Mouse (Mus musculus): ENCODE measurements at regions not wholly inside any gene's neighbourhood (a gene's known extent, or its start where the extent isn't known, plus 50 kb on each side); places are given as distances from the start of the nearest gene placed in this dataset.

GRCm38 (mm10) chr15:63036241-63036640 lies 808.7 kb downstream of the Gsdmc2 start:
- peak; percentile 52 for DNase-seq (ENCODE audit: inconsistent ontology term)

GRCm38 (mm10) chr15:63020826-63021225 lies 824.2 kb downstream of the Gsdmc2 start:
- no peak for DNase-seq (ENCODE audit: inconsistent ontology term)

- DNase-seq (ENCODE audit: inconsistent ontology term), result no peak
Observed at GRCm38 (mm10) chr15:63017966-63018365, 827.0 kb downstream of the Gsdmc2 start.

GRCm38 (mm10) chr15:63006471-63007228 lies 838.3 kb downstream of the Gsdmc2 start:
- no peak for DNase-seq (ENCODE audit: inconsistent ontology term)

- no peak for DNase-seq (ENCODE audit: inconsistent ontology term)
Observed at GRCm38 (mm10) chr15:62994691-62995090, 850.3 kb downstream of the Gsdmc2 start.

GRCm38 (mm10) chr15:62986871-62987270 lies 858.1 kb downstream of the Gsdmc2 start:
- no peak for DNase-seq (ENCODE audit: inconsistent ontology term)

GRCm38 (mm10) chr15:62986147-62986546 lies 858.8 kb downstream of the Gsdmc2 start:
- no peak for DNase-seq (ENCODE audit: inconsistent ontology term)

GRCm38 (mm10) chr15:62970566-62970965 lies 874.4 kb downstream of the Gsdmc2 start:
- no peak for DNase-seq (ENCODE audit: inconsistent ontology term)

GRCm38 (mm10) chr15:62962681-62963080 lies 882.3 kb downstream of the Gsdmc2 start:
- no peak for DNase-seq (ENCODE audit: inconsistent ontology term)

- no peak for DNase-seq (ENCODE audit: inconsistent ontology term)
Observed at GRCm38 (mm10) chr15:62960623-62961022, 884.4 kb downstream of the Gsdmc2 start.

GRCm38 (mm10) chr15:62958506-62959330 lies 886.3 kb downstream of the Gsdmc2 start:
- no peak for DNase-seq (ENCODE audit: inconsistent ontology term)

GRCm38 (mm10) chr15:62954889-62955288 lies 890.1 kb downstream of the Gsdmc2 start:
- DNase-seq (ENCODE audit: inconsistent ontology term), result no peak

- no peak for DNase-seq (ENCODE audit: inconsistent ontology term)
Observed at GRCm38 (mm10) chr15:62954322-62954820, 890.6 kb downstream of the Gsdmc2 start.

GRCm38 (mm10) chr15:62953215-62953941 lies 891.6 kb downstream of the Gsdmc2 start:
- DNase-seq (ENCODE audit: inconsistent ontology term), result no peak

- DNase-seq (ENCODE audit: inconsistent ontology term), result no peak
Observed at GRCm38 (mm10) chr15:62952487-62953214, 892.3 kb downstream of the Gsdmc2 start.

- no peak for DNase-seq (ENCODE audit: inconsistent ontology term)
Observed at GRCm38 (mm10) chr15:62939416-62939815, 905.6 kb downstream of the Gsdmc2 start.

- DNase-seq (ENCODE audit: inconsistent ontology term), result no peak
Observed at GRCm38 (mm10) chr15:62937756-62938155, 907.2 kb downstream of the Gsdmc2 start.

GRCm38 (mm10) chr15:62934522-62935189 lies 910.3 kb downstream of the Gsdmc2 start:
- DNase-seq (ENCODE audit: inconsistent ontology term), result peak; percentile 52

- peak; percentile 81 for DNase-seq (ENCODE audit: inconsistent ontology term)
Observed at GRCm38 (mm10) chr15:62920520-62920919, 924.5 kb downstream of the Gsdmc2 start.

- DNase-seq (ENCODE audit: inconsistent ontology term), result no peak
Observed at GRCm38 (mm10) chr15:62919264-62919663, 925.7 kb downstream of the Gsdmc2 start.

- DNase-seq (ENCODE audit: inconsistent ontology term), result no peak
Observed at GRCm38 (mm10) chr15:62908379-62908778, 936.6 kb downstream of the Gsdmc2 start.

Data from Muller cell, postnatal 12 days (primary cell).